Mouse (Mus musculus) gastrocnemius, adult 2 months (tissue): Measurements from ENCODE around the gene Samd14. TPM values are rescaled to one million over a fixed set of nuclear protein-coding genes. Genes with fewer than 3 reads are reported as not detected.

Experiments used
- DNase-seq: peaks from one replicate; pipeline ENCODE4 v3.0.0; 2022
- H3K27ac ChIP-seq: fragments of 200-600 bp; 2 replicates; pipeline ENCODE4 v1.8.1; 2022; ENCODE audit warnings: mild to moderate bottlenecking
- H3K4me3 ChIP-seq: fragments of 200-600 bp; 2 replicates; pipeline ENCODE4 v1.8.1; 2022; ENCODE audit warnings: mild to moderate bottlenecking, moderate library complexity
- CTCF ChIP-seq: fragments of 200-600 bp; IDR thresholded peaks from 2 replicates; pipeline ENCODE4 v1.8.1; 2022; ENCODE audit warnings: antibody characterized with exemption, mild to moderate bottlenecking, moderate library complexity
- intact Hi-C: fragments of 180-260 bp; cut with DNase I; formaldehyde crosslinking; loops from one replicate; pipeline ENCODE4 v1.15.1; 2025
- total RNA-seq, 2 experiments: library from RNA; stranded (reverse); gene quantifications; 2 replicates each; pipeline ENCODE4 v1.2.3; 2021

Gene Samd14
- total RNA-seq, 2 experiments from 2014 or later = 0.28 to 0.42 TPM

- intact Hi-C loops = loop anchor here (1.0 to 2.0 kb wide), 2 partner anchors 22 to 62 kb away; partner anchors contain the start of gene Pdk2
- peak; percentile 99 for TF ChIP-seq CTCF
- Histone ChIP-seq H3K4me3 (peak overlapping the region; percentile 65), H3K27ac (peak overlapping the region; percentile 90)
- DNase-seq = peak; percentile 97
These were observed 30.7 kb upstream of the Samd14 start for GRCm38 (mm10) chr11:94978947-94979346.

- intact Hi-C loops = loop anchor here (1.0 to 2.0 kb wide), 2 partner anchors 22 to 61 kb away; partner anchors contain the start of gene Pdk2
- peak overlapping the region; percentile 90 for H3K27ac ChIP-seq
- DNase-seq = no peak
- no peak for TF ChIP-seq CTCF
- peak overlapping the region; percentile 65 for H3K4me3 ChIP-seq
These were observed 30.1 kb upstream of the Samd14 start for GRCm38 (mm10) chr11:94979462-94980179.

- H3K4me3 ChIP-seq = no peak overlapping the region
- no peak for TF ChIP-seq CTCF
- H3K27ac ChIP-seq = no peak overlapping the region
- DNase-seq = no peak
- intact Hi-C loops = no loop called here
These were observed 24.5 kb upstream of the Samd14 start for GRCm38 (mm10) chr11:94985140-94985539.

- intact Hi-C loops = no loop called here
- Histone ChIP-seq H3K27ac (no peak overlapping the region), H3K4me3 (no peak overlapping the region)
- no peak for DNase-seq
- no peak for TF ChIP-seq CTCF
These were observed 23.9 kb upstream of the Samd14 start for GRCm38 (mm10) chr11:94985822-94986221.

- Histone ChIP-seq H3K4me3 (no peak overlapping the region), H3K27ac (0 out of 2 replicates have a peak overlapping the region, but pooled peaks have one; percentile 93)
- TF ChIP-seq CTCF = no peak
- DNase-seq = no peak
- intact Hi-C loops = no loop called here
These were observed 23.2 kb upstream of the Samd14 start for GRCm38 (mm10) chr11:94986435-94986834.

DNA sequence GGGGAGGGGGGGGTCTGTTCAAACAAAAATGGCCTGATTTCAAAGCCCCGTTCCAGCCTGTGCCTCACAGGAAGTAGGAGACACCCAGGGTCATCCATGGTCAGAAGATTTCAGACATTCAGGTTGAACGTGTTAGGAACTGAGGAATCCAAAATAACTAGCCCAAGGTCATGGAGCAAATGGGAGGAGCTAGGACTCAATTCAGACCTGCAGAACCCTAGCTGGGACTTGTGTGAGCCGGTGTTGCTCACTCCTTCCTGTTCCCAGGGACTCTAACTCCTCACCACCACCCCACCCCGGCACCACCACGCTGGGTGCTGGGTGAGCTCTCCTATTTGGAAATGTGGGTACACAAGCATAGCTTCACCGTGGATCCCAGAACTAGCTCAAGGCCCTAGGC is 22.3 kb upstream of the Samd14 start:
- Histone ChIP-seq H3K4me3 (no peak overlapping the region), H3K27ac (peak overlapping the region; percentile 93)
- TF ChIP-seq CTCF = no peak
- DNase-seq = no peak
- intact Hi-C loops = no loop called here

- no peak overlapping the region for H3K4me3 ChIP-seq
- DNase-seq = no peak
- TF ChIP-seq CTCF = no peak
- H3K27ac ChIP-seq = peak overlapping the region; percentile 93
- intact Hi-C loops = no loop called here
These were observed 21.8 kb upstream of the Samd14 start for GRCm38 (mm10) chr11:94987851-94988250.

GRCm38 (mm10) chr11:94988780-94989561 is 20.7 kb upstream of the Samd14 start:
- intact Hi-C loops = no loop called here
- peak overlapping the region; percentile 93 for H3K27ac ChIP-seq
- TF ChIP-seq CTCF = no peak
- DNase-seq = peak; percentile 86
- H3K4me3 ChIP-seq = peak overlapping the region; percentile 98

DNA sequence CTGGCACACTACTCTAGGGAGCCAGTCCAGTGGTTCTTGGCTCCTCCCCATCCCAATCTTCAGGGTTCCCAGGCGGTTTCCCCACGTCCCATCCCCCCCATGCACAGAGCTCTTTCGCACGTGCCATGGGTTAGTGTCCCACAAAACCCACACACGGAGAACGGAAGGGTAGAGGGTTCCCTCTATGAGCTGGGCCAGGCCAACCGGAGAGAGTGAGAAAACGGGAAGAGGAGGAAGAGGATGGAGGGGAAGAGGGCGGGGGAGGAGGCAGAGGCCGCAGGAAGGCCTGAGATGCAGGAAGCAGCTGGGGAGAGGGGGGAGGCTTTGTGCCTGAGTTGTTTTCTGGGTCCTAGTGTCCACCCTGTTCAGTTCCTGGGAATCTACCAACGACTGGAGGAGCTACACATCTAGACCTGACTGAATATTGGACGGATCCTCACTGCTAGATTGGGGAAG is 20.1 kb upstream of the Samd14 start:
- intact Hi-C loops = no loop called here
- peak; percentile 83 for DNase-seq
- peak; percentile 7; the same call in 1 of the 2 replicates for TF ChIP-seq CTCF
- H3K27ac ChIP-seq = peak overlapping the region; percentile 93
- peak overlapping the region; percentile 98 for H3K4me3 ChIP-seq

DNA sequence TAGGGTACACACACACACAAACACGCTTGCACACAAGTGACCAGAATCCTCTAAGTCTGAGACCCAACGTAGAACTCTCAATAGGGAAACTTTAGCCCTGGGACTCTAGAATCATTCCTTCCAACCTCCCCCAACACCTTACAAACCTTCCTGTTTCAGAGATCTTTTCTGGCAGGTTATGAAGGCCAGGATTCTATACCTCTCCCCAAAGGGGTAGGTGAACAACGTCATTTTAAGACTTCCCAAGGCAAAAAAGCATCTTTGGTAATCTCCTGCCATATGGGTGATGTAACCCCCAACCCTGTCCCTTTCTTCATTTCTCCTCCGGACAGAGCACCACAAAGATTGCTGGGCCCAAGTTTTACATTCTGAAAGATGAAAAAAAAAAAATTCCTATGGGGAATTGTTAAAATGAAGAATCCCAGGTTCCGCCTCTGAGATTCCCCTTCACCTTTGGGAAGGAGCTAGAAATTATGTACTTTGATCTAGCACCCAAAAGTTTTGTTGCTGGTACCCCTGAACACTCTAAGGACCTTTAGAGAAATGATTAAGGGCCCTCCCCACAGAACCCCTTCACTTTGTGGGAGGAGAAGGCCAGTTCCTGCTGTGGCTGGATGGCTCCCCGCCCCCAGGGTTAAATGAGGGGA is 19.5 kb upstream of the Samd14 start:
- intact Hi-C loops = no loop called here
- H3K27ac ChIP-seq = peak overlapping the region; percentile 93
- no peak for TF ChIP-seq CTCF
- H3K4me3 ChIP-seq = peak overlapping the region; percentile 98
- no peak for DNase-seq

DNA sequence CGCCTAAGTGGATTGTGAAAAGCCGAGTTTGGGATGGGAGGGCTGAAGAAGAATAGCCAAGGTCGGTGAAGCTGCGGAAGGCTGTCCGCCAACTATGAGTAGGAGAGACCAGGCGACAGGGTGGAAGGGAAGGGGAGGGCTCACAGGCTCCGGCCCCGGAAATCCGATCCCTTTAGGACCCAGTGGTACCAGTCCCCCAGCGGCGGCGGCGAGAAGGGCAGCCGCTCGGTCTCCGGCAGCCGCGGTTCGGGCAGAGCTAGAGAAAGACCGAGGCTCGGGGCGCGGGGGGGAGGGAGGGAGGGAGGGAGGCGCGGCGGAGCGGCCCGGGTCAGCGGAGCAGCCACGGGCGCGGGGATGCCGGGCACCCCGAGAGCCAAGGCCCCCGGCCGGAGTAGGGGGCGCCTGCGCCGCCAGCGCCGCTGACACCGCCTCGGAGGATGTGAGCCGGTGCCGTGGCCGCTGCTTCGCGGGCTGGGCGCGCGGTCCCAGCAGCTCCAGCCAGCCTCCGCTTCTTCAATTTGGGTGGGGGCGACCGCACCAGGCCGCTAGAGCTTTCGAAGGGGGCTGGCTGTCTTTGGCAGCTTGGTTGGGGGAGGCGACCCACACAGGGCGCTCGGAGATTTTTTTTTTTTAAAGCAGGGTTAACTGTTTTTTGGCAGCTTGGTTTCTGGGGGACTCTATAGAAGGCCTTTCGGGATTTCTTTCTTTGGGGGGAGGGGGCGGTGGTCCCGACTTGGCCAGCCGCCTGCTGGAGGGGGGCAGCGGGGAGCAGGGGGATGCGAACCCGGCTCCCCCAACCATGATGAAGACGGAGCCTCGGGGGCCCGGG is 18.7 kb upstream of the Samd14 start, which contains the start of gene Ppp1r9b:
Ppp1r9b (plus strand) TSS at position 287 of the 829 bp plus-strand sequence.
- Histone ChIP-seq H3K27ac (peak within 1 kb of the TSS; percentile 93), H3K4me3 (peak within 1 kb of the TSS; percentile 98)
- DNase-seq = peak; percentile 96
- peak; percentile 76 for TF ChIP-seq CTCF
- intact Hi-C loops = no loop called here
